Mouse (Mus musculus): ENCODE results near the gene Cdh4. TPM values are rescaled to one million over a fixed set of nuclear protein-coding genes. Genes with fewer than 3 reads are reported as not detected.

Gene Cdh4
- polyA plus RNA-seq, 1 experiment from 2014 or later: 0.20 TPM

- H3K27ac ChIP-seq: no peak overlapping the region
- no peaks in the 10 kb centered on the region for H3K36me3 ChIP-seq
- no peaks in the 10 kb centered on the region for H3K9me3 ChIP-seq (replicated peaks)
- no peak for ATAC-seq
- H3K4me3 ChIP-seq: no peak overlapping the region
- H3K4me2 ChIP-seq: no peak overlapping the region
- H3K9ac ChIP-seq: no peak overlapping the region
- no peaks in the 10 kb centered on the region for H3K4me1 ChIP-seq
- H3K27me3 ChIP-seq (replicated peaks): no peaks in the 10 kb centered on the region
- WGBS (ENCODE audit: insufficient replicate concordance): 59% methylated on average over 7 of the region's 7 CpGs
Measured at GRCm38 (mm10) chr2:179526976-179527375, 84.7 kb downstream of the Cdh4 start.

- Histone ChIP-seq H3K36me3 (no peaks in the 10 kb centered on the region), H3K27ac (no peak overlapping the region), H3K4me2 (no peak overlapping the region), H3K27me3 (replicated peaks) (no peaks in the 10 kb centered on the region), H3K9me3 (replicated peaks) (no peaks in the 10 kb centered on the region), H3K4me1 (no peaks in the 10 kb centered on the region), H3K9ac (no peak overlapping the region), H3K4me3 (no peak overlapping the region)
- 68% methylated on average over 7 of the region's 7 CpGs for WGBS (ENCODE audit: insufficient replicate concordance)
- no peak for ATAC-seq
Measured at GRCm38 (mm10) chr2:179530436-179531040, 88.3 kb downstream of the Cdh4 start.

DNA sequence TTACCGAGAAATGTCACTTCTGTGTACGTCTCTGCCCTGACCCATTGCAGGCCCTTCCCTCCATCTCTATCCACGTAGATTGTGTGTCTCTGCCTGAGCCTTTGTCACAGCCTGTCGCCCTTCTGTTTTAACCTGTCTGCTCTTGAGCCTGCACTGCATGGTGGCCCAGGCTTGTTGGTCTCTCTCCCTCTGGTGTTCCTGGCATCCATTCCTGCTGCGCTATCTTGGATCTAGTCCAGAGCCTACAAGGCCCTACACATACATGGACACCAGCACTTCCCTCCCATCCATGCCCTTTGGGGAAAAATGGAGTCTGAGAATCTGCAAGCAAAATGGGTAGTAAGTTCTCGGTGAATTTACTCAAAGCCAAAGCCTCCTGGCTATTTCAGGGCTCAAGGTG is 91.0 kb downstream of the Cdh4 start:
- WGBS (ENCODE audit: insufficient replicate concordance): 66% methylated on average over 6 of the region's 6 CpGs

DNA sequence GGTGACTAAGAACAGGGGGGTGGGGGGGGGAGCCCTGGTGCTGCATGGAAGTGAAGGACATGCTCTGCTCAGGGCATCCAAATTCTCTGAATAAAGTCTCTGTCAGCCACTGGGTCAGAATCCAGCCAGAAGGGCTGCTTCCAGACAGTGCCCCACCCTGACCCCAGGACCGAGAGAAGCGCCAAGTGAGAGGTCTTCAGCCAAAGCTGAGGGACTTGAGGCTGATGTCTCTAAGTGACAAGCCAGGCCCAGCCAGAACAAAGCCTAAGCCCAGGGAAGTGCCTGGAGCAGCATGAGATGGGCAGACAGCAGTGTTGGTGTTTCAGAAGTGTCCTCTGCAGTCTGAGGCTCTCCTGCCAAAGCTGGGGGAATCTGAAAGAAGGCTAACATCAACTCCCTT is 91.7 kb downstream of the Cdh4 start:
- Histone ChIP-seq H3K9me3 (replicated peaks) (no peaks in the 10 kb centered on the region), H3K4me1 (no peaks in the 10 kb centered on the region), H3K27me3 (replicated peaks) (0 out of 2 replicates have a peak, but pooled peaks cover 6% of the 10 kb centered on the region), H3K36me3 (no peaks in the 10 kb centered on the region), H3K4me3 (no peak overlapping the region), H3K4me2 (no peak overlapping the region), H3K27ac (no peak overlapping the region), H3K9ac (no peak overlapping the region)
- no peak for ATAC-seq
- 61% methylated on average over 2 of the region's 2 CpGs for WGBS (ENCODE audit: insufficient replicate concordance)

More for the DNA sequence above, 91.0 kb downstream of the Cdh4 start:
- no peaks in the 10 kb centered on the region for H3K9me3 ChIP-seq (replicated peaks)
- H3K9ac ChIP-seq: no peak overlapping the region
- no peak for ATAC-seq
- H3K4me3 ChIP-seq: no peak overlapping the region
- H3K4me1 ChIP-seq: no peaks in the 10 kb centered on the region
- no peak overlapping the region for H3K27ac ChIP-seq
- H3K4me2 ChIP-seq: no peak overlapping the region
- H3K36me3 ChIP-seq: no peaks in the 10 kb centered on the region
- 0 out of 2 replicates have a peak, but pooled peaks cover 6% of the 10 kb centered on the region for H3K27me3 ChIP-seq (replicated peaks)

DNA sequence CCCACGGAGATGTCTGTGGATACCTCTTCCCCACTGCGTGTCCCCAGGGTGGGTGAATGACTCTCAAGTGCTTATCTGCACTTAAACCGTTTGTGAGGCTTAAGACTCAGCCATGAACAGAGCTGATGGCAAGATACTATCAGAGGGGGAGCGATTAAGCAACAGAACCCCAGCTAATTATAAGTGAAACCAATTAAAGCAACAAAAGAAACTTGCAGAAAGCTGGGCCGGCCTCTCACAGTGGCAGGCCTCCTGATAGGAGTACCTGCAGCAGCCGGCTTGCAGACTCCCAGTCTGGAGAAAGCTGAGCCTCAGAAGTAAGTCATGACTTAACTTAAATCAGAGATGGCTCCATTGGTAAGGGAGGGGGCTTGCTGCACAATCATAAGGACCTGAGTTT is 93.0 kb downstream of the Cdh4 start:
- no peak overlapping the region for H3K4me2 ChIP-seq
- H3K9me3 ChIP-seq (replicated peaks): no peaks in the 10 kb centered on the region
- no peak for ATAC-seq
- no peak overlapping the region for H3K9ac ChIP-seq
- no peaks in the 10 kb centered on the region for H3K36me3 ChIP-seq
- 26% methylated on average over 6 of the region's 6 CpGs for WGBS (ENCODE audit: insufficient replicate concordance)
- no peaks in the 10 kb centered on the region for H3K4me1 ChIP-seq
- H3K4me3 ChIP-seq: no peak overlapping the region
- 0 out of 2 replicates have a peak, but pooled peaks cover 6% of the 10 kb centered on the region for H3K27me3 ChIP-seq (replicated peaks)
- H3K27ac ChIP-seq: no peak overlapping the region

DNA sequence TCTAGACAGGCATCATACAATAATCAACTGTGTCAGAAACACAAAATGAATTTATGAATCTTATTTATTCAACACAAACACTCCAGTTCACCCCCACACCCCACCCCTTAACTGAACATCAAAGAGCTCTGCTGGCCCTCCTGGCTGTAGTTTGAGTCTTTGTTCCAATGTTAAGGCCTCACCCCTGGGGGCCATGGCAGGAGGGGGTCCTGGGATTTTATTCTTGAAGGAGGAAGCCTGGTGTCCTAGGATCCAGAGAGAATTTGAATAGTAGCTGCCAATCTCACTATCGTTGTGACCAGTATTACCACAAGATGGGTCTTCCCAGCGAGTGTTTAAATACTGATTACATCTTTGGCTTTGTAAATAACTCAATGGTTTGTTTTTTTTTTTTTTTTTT is 94.5 kb downstream of the Cdh4 start:
- H3K4me1 ChIP-seq: no peaks in the 10 kb centered on the region
- WGBS (ENCODE audit: insufficient replicate concordance): 19% methylated on average over 2 of the region's 2 CpGs
- H3K36me3 ChIP-seq: no peaks in the 10 kb centered on the region
- 0 out of 2 replicates have a peak, but pooled peaks cover 4% of the 10 kb centered on the region for H3K9me3 ChIP-seq (replicated peaks)
- H3K4me3 ChIP-seq: no peak overlapping the region
- no peak overlapping the region for H3K4me2 ChIP-seq
- H3K27me3 ChIP-seq (replicated peaks): 0 out of 2 replicates have a peak, but pooled peaks cover 6% of the 10 kb centered on the region
- H3K9ac ChIP-seq: no peak overlapping the region
- no peak for ATAC-seq
- H3K27ac ChIP-seq: no peak overlapping the region

DNA sequence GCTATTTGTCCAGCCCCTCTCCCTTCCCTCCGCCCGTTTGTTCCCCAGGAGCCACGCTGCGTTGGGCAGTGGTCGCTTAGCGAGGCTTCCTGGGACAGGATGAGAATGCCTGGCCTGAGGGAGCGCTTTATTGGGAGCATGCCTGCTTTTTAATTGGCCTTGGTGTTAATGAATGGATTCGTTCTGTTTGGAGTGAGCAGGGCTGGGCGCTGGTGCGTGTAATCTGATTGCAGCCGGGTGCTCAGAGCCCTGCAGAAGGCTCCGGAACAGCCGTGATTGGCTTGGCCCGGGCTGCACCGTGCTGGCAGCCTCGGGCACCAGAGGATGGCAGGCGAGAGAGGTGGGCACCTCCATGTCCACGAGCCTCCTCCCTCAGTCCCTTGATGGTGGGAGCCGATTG is 95.2 kb downstream of the Cdh4 start:
- H3K9me3 ChIP-seq (replicated peaks): 0 out of 2 replicates have a peak, but pooled peaks cover 4% of the 10 kb centered on the region
- no peak overlapping the region for H3K9ac ChIP-seq
- 0 out of 2 replicates have a peak, but pooled peaks cover 6% of the 10 kb centered on the region for H3K27me3 ChIP-seq (replicated peaks)
- H3K4me1 ChIP-seq: no peaks in the 10 kb centered on the region
- H3K4me2 ChIP-seq: no peak overlapping the region
- WGBS (ENCODE audit: insufficient replicate concordance): 23% methylated on average over 19 of the region's 19 CpGs
- no peak for ATAC-seq
- H3K36me3 ChIP-seq: no peaks in the 10 kb centered on the region
- no peak overlapping the region for H3K4me3 ChIP-seq
- H3K27ac ChIP-seq: no peak overlapping the region

DNA sequence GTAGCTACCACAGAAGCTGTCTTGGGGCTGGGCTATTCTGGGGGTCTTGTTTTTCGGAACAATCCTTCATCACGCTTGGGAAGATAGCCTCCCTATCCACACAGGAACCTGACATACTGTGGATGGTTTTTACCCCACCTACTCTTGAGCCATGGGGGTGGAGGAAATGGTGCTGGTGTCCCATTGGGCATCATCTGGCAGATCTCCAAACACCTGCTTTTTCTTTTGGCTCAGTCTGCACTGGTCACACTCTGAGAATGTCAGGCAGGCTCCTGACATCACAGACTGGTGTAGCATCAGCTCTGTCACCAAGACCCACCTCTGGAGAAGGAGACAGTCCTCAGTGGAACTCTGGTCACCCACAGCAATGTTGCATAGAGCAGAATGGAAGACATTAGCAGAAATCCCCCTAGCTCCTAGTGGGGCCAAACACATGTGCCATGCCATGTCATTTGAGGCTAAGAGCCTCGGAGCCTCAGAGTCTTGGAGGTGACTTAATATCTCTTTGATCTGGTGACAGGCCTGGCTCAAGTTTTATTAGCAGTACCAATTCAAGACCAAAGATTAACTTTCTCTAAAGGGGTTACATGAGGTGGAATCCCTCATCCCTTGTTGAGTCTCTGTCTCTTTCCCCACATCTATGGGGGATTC is 95.7 kb downstream of the Cdh4 start:
- Histone ChIP-seq H3K27ac (no peak overlapping the region), H3K9ac (no peak overlapping the region), H3K9me3 (replicated peaks) (0 out of 2 replicates have a peak, but pooled peaks cover 4% of the 10 kb centered on the region), H3K36me3 (no peaks in the 10 kb centered on the region), H3K4me3 (no peak overlapping the region), H3K4me1 (no peaks in the 10 kb centered on the region), H3K4me2 (no peak overlapping the region), H3K27me3 (replicated peaks) (0 out of 2 replicates have a peak, but pooled peaks cover 6% of the 10 kb centered on the region)
- no peak for ATAC-seq
- 41% methylated on average over 3 of the region's 3 CpGs for WGBS (ENCODE audit: insufficient replicate concordance)

DNA sequence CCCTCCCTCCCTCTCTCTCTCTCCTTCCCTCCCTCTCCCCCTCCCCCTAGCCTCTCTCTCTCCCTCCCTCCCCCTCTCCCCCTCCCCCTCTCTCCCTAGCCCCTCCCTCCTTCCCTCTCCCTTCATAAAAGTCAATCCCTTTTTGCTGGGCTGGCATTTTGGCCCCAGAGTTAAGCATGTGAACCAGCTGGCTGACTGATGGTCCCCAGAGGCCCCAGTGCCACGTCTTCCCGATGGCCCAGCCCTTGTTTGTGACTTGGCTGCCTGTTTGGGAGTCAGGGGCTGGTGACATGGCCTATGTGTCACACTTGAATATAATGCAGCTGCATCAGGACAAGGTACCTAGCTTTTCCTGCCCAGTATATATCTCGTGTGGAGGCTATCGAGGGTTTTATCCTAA is 96.3 kb downstream of the Cdh4 start:
- Histone ChIP-seq H3K27ac (no peak overlapping the region), H3K4me3 (no peak overlapping the region), H3K9me3 (replicated peaks) (0 out of 2 replicates have a peak, but pooled peaks cover 4% of the 10 kb centered on the region), H3K36me3 (no peaks in the 10 kb centered on the region), H3K4me2 (no peak overlapping the region), H3K9ac (no peak overlapping the region), H3K4me1 (no peaks in the 10 kb centered on the region), H3K27me3 (replicated peaks) (0 out of 2 replicates have a peak, but pooled peaks cover 6% of the 10 kb centered on the region)
- 54% methylated on average over 4 of the region's 4 CpGs for WGBS (ENCODE audit: insufficient replicate concordance)
- ATAC-seq: no peak

GRCm38 (mm10) chr2:179539532-179540245 is 97.5 kb downstream of the Cdh4 start:
- 0 out of 2 replicates have a peak, but pooled peaks cover 6% of the 10 kb centered on the region for H3K27me3 ChIP-seq (replicated peaks)
- H3K9me3 ChIP-seq (replicated peaks): 0 out of 2 replicates have a peak, but pooled peaks cover 7% of the 10 kb centered on the region
- no peaks in the 10 kb centered on the region for H3K4me1 ChIP-seq
- H3K27ac ChIP-seq: no peak overlapping the region
- no peak overlapping the region for H3K4me3 ChIP-seq
- 48% methylated on average over 9 of the region's 9 CpGs for WGBS (ENCODE audit: insufficient replicate concordance)
- H3K36me3 ChIP-seq: no peaks in the 10 kb centered on the region
- H3K9ac ChIP-seq: no peak overlapping the region
- H3K4me2 ChIP-seq: no peak overlapping the region
- ATAC-seq: no peak

- no peaks in the 10 kb centered on the region for H3K4me1 ChIP-seq
- no peak overlapping the region for H3K27ac ChIP-seq
- no peaks in the 10 kb centered on the region for H3K36me3 ChIP-seq
- WGBS (ENCODE audit: insufficient replicate concordance): 78% methylated on average over 4 of the region's 4 CpGs
- no peak overlapping the region for H3K4me3 ChIP-seq
- 0 out of 2 replicates have a peak, but pooled peaks cover 6% of the 10 kb centered on the region for H3K27me3 ChIP-seq (replicated peaks)
- no peak for ATAC-seq
- no peak overlapping the region for H3K9ac ChIP-seq
- H3K4me2 ChIP-seq: no peak overlapping the region
- peaks cover 10% of the 10 kb centered on the region; the same call in 1 of the 2 replicates for H3K9me3 ChIP-seq (replicated peaks)
Measured at GRCm38 (mm10) chr2:179541096-179541495, 98.9 kb downstream of the Cdh4 start.

GRCm38 (mm10) chr2:179547627-179548026 is 105.4 kb downstream of the Cdh4 start:
- H3K27me3 ChIP-seq (replicated peaks): no peaks in the 10 kb centered on the region
- peaks cover 10% of the 10 kb centered on the region; the same call in 1 of the 2 replicates for H3K9me3 ChIP-seq (replicated peaks)
- no peak overlapping the region for H3K9ac ChIP-seq
- no peak overlapping the region for H3K4me2 ChIP-seq
- 60% methylated on average over 5 of the region's 5 CpGs for WGBS (ENCODE audit: insufficient replicate concordance)
- ATAC-seq: no peak
- H3K4me1 ChIP-seq: no peaks in the 10 kb centered on the region
- H3K36me3 ChIP-seq: no peaks in the 10 kb centered on the region
- no peak overlapping the region for H3K4me3 ChIP-seq
- H3K27ac ChIP-seq: no peak overlapping the region
